Mouse (Mus musculus) yolk sac, embryonic 10.5 days (tissue): Measurements from ENCODE around the gene Gm614.

ENCODE experiments used
- DNase-seq: peaks from one replicate; pipeline ENCODE4 v3.0.0-alpha.2; 2017; ENCODE audit warnings: low spot score

The Gm614 gene

DNA sequence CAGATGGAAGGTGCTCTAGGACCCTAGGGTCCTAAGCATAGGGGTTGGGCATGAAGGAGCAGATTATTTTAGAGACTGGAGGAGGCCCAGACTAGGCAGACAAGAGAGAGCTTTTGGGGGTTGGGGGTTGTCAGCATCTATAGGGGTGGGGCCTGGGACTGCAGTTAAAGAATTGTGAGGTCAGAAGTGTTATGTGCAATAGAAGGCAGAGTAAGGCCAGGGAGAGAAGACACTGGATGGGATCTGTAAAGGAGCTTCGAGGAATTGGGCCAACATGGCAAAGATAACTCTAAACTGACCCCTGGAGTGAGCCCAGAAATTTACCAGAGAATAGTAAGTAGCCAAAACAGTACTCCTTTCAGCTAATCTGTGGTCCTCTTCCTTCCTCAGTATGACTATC, at the start of gene Gm614:
TSS of gene Gm614 (minus strand) at position 101 of the 400 bp plus-strand sequence.
- DNase-seq: no peak

DNA sequence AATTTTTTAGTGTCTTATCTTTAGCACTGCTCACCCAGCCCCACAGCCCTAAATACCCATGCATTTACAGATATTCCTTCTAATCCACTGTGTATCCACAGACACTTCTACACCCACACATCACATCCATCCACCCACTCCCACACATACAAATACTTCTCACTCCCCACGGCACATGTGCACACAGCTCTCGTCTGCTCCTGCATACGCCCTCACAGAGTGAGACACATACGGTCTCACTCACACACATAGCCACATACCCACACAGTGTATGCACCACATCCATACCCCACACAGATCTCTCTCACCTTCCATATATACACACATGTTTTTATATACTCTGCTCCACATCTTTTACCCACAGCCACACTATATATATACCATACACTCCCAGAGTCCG, 45.5 kb upstream of the Gm614 start:
- no peak for DNase-seq

DNA sequence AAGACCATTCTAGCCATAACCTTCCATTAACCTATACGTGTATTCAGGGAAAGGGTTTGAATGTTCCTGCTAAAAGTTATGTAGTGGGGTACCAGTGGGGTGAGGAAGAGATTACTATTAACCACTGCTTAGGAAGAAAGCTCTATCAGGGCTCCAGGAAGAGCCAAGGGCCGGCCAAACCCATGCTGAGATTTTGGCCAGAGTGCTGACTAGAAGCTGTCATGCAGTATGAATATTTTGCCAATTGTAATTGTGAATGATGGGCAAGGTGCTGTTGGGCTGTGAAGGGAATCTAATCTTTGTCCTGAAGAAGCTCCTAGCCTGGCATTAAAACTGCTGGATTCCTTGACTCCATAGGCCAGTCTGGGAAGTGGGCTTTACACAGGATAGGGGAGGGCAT, 40.9 kb upstream of the Gm614 start:
- DNase-seq: no peak

DNA sequence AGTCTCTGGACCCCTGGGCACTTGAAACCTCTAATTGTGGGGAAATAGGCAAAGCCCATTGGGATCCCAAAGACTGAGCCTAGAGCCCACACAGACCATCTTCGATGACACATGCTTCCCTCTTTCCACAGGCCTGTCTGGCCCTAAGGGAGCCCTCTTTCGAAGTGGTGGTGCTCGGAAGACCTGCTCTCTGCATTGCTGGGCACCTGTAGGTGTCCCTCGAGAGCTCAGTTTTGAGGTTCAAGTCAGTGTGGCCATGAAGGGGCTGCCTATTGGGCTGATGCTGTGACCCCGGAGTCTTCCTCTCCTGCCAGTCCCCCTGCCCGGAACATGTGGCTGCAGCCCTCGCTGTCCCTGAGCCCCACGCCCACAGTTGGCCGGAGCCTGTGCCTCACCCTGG, 37.9 kb upstream of the Gm614 start:
- DNase-seq: no peak

DNA sequence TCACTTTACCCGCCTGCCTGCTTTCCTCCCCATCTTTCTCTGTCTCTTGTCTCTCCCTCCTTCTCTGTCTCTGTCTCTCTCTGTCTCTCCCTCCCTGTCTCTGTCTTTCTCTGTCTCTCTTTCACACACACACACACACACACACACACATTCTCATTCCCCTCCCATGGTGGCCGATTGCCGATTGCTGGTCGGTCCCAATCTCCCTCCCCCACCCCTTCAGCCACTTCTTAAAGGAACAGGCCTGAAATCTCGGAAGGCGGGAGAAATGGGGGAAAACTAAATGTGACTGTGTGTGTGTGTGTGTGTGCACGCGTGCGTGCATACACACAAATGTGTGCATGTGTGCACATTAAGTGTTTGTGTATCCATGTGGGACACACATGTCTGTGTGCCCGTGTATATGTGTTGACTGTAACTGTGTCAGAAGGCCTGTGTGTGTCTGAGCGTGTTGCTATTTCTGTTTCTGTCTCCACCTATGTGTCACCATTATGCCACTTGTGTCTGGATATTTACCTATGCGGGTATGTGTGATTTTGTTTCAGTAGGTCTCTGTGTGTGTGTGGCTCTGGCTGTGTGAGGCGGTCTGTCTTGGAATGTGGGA, 36.7 kb upstream of the Gm614 start:
- no peak for DNase-seq

DNA sequence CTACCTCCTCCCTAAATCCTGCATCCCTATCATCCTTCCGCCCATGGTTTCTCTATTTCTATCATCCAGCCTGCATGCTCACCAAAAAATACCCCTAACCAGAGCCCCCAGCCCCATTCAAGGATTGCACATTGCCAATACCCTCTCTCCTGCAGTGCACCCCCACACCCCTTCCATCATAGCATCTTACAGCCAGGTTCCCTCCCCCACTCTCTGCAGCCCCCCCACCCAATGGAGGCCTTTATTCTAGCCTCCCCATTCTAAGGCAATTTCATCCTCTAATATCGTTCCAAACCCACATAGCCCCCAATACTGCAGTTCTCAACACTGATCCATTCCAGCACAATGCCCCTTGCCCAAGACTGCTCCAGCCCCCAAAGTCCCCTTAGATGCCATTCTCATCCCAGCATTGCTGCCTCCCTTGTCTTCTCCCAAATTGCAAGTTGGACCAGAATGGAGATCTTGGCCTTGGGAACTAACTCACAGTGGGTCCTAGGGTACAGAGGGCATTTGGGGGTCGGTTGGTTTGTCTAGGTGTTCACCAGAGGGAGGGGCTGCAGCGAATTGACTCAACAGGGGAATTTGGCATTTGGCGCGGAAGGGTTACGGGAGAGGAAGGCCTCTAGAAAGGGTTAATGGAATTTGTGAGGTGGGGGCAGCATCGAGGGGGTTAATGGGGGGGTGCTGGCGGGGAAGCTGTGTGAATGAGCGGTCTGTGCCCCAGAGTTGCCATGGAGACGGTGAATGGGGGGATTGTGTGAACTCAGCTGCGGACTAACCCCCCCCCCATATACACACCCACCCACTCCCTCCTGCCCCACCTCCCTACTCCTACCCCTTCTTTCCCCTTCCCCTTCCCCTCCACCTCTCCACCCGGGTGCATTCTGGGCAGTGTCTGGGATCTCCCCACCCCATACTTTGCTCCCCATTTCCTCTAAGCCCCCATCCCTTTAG, 36.0 kb upstream of the Gm614 start:
- DNase-seq: no peak

DNA sequence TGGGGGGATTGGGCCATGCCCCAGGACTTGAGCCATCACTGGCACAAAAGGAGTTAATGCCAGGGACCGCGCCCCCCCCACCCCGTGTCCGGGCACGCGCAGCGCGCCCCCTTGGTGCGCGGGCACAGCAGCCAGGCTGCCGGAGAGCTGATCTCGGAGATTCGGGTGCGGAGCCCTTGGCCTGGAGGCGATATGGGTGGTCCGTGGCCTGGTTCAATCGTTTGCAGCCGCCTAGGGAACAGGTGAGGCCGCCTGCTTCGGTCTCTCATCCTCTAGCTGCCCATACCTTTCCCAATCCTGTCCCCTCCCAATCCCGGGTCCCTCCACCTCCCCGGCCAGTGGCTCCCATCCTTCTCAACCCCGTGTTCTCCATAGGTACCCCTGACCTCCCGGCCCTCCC, 35.3 kb upstream of the Gm614 start, which contains the start of gene Nlgn3:
TSS of gene Nlgn3 (plus strand) at position 114 of the 400 bp plus-strand sequence.
- no peak for DNase-seq

DNA sequence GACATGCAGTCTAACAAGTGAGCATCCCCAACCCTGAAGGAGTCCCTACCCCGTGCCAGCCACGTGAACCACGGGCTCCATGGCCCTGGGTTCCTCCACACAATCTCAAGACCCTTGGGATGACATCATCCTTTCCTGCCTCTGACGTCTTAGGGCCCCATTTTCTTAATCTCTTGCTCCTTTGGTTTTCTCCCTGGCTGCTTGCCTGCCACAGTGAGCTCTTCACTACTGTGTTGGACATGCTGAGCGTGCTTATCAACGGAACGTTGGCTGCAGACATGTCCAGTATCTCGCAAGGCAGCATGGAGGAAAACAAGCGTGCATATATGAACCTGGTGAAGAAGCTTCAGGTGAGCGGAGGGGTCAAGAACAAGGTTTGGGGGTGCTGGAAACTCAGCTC, 26.3 kb upstream of the Gm614 start:
- no peak for DNase-seq

DNA sequence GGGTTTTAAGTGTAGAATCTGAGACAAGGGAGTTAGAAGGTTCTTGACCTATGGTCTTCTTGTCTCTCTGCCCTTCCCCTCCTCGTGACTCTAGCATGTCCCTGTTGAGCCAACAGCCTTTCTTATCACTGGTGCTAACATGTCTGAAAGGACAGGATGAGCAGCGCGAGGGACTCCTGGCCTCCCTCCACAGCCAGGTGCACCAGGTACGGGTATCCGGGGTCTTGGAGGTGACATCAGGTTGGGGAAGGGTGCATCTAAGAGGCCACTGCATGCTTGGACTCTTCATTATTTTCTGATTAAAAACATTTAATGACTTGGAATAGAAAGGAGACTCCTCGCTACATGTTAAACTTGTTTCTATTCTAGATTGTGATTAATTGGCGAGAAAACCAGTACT, 25.2 kb upstream of the Gm614 start:
- DNase-seq: no peak

DNA sequence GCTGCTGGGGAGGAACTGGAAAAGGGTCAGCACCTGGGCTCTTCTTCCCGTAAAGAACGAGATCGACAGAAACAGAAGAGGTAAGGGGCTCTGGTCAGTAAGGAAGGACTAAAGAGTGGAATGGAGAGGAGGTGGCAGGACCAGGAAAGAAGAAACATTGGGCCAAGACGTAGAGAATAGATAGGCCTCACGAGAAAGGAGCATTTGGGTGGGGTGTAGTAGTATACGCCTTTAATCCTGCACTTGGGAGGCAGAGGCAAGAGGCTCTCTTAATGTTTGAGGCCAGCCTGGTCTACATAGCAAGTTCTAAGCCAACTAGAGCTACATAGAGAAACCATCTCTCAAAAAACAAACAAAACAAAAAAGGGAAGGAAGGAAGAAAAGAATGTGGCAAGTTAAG, 24.6 kb upstream of the Gm614 start:
- DNase-seq: no peak

DNA sequence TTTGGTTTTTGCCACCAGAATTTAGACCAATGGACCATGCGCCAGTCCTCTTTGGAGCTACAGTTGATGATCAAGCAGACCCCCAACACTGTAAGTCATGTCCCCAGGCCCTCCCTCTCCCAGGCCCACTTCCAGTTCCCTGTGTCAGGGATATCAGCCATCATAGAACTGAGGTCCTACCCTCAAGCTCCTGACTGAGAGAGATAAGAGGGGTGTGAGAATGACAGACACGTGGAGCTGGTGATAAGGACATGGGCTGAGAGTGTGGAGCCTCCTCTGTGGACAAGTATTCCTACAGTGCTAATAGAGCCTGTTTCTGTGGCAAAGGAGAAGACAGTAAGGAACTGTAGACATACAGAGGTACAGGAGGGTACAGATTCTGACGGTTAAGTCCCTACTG, 23.8 kb upstream of the Gm614 start:
- no peak for DNase-seq

DNA sequence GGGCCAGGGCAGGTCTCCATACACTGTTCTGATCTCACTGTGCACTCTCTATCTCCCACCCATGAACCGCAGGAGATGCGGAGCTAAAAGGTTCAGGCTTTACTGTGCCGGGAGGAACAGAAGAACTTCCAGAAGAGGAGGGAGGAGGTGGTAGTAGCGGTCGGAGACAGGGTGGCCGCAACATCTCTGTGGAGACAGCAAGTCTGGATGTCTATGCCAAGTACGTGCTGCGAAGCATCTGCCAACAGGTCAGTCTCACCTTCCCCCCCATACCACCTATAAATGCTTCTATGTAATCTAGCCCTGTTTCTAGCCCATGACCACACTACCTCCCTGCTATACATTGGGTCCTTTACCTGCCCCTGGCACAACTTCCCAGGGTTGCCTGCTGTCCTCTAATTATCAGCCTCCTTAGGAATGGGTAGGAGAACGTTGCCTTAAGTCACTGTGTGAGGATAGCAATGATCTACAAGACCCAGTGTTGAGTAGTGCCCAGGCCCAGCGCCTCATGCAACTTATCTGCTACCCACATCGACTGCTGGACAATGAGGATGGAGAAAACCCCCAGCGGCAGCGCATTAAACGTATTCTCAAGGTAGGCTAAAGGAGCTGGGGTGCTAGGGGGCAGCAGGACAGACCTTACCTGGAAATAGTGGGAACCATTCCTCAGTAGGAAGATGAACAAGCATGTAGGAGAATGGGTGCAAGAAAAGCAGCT, 22.3 kb upstream of the Gm614 start:
- DNase-seq: no peak

DNA sequence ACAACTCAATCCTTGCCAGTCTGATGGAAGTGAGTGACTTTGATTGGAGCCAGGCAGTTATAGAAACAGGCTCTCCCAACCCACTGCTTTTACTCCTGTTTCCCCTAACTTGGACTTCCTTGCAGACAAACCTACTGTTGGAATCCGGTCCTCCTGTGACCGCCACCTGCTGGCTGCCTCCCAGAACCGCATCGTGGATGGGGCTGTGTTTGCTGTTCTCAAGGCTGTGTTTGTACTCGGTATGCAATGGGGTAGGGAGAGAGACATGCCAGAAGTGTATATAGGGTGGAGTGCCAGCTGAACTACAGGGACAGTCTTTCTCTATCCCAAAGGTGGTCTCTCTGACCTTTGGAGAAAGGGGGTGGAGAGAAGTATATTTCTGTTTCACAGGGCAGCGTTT, 21.7 kb upstream of the Gm614 start:
- DNase-seq: peak; percentile 43

DNA sequence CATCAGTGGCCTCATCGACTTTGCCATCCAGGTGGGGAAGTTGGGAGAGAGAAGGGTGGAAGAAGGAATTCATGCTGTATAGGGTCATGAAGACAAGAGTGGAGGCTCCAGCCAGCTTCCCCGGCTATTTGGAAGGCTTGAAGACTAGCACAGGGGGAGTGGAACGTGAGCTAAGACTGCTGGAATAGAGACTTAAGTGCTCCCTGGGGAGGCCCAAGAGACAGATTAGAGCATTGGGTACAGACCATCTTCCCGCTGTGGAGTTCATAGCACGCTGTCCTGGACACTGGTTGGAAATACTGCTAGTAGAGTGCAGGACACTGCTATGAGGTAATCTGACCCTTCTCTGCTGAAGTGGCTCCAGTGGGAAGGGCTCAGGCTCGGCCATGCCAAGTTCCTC, 19.0 kb upstream of the Gm614 start:
- DNase-seq: no peak

DNA sequence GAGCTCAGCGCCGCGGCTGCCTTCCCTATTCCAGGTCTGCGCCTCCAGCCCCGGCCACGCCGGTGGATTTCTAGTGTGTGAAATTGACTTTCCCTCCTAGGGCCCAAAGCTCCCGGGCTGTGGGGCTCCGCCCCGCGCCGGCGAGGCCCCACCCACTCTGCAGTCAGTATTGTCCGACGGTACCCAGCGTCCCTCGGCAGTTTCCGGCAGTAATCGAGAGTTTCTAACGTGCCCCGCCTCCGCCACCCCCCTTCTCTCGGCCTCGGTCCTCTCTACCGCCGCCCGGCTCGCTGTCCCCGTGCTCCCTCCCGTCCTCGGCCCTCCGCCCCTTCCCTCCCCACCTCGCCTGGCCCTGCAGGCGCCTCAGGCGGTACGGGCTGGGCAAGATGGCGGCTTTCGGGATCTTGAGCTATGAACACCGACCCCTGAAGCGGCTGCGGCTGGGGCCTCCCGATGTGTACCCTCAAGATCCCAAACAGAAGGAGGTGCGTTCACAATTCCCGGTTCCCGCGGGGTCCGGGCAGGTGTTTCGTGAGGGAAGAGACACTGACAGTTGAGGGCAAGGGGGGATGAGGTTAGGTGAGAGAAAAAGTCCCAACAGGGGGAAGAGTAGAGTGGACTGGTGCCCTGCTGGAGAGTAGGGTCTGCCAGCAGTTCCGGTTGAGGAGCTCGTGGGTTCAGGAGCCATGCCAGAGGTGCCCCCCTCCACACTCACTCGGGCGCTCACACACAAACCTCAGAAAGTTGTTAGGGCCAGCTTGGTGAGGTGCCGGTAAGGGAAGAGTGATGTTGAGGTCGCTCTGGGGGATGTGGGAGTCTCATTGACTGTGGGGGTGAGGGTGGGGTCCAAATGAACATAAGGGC, 10.3 kb upstream of the Gm614 start, which contains the start of gene Med12:
TSS of gene Med12 (plus strand) at position 156 of the 864 bp plus-strand sequence.
- DNase-seq: peak; percentile 91

DNA sequence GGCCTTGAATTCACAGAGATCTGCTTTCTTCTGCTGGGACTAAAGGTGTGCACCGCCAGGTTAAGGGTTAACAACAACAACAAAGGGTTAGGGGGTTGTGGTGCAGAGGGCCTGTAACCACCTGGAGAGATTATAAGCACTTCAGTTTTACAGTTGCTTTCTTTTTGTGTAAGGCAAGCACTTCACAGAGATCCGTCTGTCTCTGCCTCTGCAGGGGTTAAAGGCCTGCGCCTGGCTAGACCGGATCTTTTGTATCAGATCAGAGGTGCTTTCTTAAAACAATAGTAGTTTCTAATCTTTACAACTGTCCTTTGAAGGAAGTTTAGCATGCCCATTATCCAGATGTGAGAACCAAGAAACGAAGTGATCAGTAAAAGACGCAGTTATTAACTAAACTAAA, 9.6 kb upstream of the Gm614 start:
- DNase-seq: no peak

DNA sequence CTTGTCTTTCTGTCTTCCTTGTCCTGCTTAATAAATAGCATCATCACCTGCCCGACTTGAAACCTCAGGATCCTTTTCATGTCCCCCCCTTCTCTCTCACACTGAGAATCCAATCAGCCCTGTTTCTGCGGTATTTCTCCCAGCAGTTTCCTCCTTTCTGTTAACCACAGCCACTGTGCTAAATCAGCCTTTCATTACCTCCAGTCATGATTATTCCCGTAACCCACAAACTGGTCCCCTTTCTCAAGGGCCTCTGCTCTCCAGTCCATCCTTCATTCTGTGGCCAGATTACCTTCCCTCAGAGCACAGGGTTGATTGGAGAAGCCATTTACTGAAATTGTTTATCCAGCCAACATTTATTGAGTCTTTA, 4.9 kb upstream of the Gm614 start, which contains the start of gene Gm20489:
TSS of gene Gm20489 (minus strand) at position 269 of the 370 bp plus-strand sequence.
- no peak for DNase-seq

DNA sequence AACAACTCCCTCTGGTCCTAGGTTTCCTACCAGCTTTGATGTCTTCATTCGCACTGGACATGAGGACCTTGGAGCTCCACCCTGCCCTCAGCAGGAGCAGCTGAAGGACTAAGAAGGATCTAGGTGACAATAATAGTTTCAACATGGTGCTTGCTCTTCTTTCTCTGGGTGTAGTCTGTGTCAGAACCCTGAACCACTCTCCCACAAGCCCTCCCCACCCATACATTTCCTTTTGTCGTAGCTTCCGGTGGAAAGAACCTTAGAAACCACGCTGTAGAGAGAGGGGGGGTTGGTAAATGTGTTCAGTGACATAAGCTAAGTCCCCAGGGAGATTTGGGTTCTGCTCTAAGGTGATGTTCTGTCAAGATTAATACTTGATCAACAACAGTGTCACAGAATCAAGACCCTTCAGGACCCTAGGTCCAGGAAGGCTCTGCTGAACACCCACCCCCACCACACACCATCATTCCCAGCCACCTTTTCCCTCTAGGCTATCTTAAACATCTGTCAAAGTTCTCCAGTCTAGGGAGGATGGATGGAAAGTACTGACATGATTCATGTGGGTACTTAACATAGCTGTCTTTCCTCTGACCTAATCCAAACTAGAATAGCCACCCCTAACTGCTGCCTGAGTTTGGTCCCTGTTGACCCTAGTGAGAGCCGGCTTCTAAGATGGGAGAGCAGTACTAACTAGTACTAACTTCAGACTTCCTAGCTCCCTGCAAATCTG, 4.4 kb upstream of the Gm614 start, which contains the start of gene Il2rg:
TSS of gene Il2rg (minus strand) at position 231 of the 730 bp plus-strand sequence.
- no peak for DNase-seq

DNA sequence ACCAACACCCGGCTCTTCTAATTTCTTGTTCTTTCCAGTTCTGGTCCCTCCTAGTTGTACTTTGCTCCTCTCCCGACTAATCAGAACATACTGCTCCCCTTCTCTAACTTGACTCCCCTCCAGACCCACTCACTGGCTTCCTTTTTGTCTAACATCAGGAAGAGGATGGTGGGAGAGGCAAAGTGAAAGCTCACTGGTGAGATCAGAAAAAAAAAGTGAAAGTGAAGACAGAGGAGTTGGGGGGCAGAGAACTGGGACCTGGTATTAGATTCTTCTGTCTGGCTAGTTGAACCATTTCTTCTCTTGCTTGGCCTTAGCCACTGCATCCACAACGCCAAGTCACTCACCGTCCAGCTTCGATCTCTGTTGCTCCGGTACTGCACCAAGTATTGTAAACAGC, 2.8 kb upstream of the Gm614 start:
- DNase-seq: no peak

DNA sequence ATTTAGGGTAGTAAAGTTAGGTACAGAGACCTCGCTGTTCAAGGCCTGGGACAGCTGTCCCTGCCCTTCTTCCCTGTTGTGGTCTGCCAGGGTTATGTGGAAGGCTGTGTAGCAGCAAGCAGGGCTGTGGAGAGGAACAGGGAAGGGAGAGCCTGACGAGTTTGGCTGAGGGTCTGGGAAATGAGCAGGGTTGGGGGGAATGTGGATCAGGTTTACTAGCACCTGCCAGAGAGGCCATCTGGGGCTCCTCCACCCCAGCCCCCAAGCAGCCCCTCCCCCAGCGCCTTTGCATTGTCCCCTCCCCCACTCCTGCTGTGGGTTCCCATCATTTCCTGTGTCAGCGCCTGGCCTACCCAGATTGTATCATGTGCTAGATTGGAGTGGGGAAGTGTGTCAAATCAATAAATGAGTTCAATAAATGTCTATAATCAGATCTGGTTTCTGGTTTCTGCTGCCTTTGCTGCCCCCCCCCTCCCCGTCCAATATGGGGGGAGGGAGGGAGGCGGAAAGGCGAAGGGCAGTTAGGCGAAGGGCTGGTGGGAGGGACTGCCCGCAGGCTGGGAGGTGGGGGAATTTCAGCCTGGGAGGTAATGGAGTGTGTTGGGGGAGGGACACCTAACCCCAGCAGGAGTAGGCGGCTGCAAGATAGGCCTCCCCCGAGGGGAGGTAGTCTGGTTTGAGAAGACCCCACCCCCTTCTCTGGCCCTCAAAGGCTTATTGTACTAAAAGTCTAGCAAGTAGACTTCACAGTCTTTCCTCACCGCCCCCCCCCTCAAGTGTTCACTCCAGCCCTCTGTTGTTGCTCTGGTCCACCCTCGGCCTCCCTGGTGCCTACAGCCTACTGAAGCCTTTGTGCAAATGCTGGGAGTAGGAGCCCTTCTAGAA, 3.1 kb downstream of the Gm614 start:
- DNase-seq: peak; percentile 68
